Mouse (Mus musculus) spleen, adult 12 weeks (tissue): ENCODE data around the gene Kcnk2.

Source experiments
- DNase-seq: peaks from one replicate; pipeline ENCODE4 v3.0.0; 2022; ENCODE audit warnings: low spot score

Kcnk2 gene

GRCm38 (mm10) chr1:189217751-189218564, 184.1 kb downstream of the Kcnk2 start:
- DNase-seq, result no peak

- no peak for DNase-seq
These were observed 186.9 kb downstream of the Kcnk2 start for GRCm38 (mm10) chr1:189215131-189215530.

DNA sequence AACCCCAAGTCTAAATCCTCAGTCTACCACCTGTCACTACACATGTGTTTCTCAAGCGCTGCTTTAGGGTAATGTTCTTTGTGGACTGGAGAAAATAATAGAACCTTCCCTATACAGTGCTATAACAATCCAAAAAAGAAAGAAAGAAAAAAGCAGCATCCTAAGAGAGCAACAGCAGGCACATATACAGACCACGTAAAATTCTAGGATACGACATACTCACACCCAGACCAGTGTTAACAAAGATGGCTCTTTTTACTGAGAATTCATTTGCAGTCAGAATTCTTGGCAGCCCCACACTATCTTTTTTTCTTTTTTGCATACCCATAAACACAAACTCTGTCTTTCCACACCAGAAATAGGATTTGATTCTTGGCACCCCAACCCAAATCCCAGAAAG, 187.6 kb downstream of the Kcnk2 start:
- no peak for DNase-seq

GRCm38 (mm10) chr1:189209715-189210108, 192.4 kb downstream of the Kcnk2 start:
- no peak for DNase-seq

DNA sequence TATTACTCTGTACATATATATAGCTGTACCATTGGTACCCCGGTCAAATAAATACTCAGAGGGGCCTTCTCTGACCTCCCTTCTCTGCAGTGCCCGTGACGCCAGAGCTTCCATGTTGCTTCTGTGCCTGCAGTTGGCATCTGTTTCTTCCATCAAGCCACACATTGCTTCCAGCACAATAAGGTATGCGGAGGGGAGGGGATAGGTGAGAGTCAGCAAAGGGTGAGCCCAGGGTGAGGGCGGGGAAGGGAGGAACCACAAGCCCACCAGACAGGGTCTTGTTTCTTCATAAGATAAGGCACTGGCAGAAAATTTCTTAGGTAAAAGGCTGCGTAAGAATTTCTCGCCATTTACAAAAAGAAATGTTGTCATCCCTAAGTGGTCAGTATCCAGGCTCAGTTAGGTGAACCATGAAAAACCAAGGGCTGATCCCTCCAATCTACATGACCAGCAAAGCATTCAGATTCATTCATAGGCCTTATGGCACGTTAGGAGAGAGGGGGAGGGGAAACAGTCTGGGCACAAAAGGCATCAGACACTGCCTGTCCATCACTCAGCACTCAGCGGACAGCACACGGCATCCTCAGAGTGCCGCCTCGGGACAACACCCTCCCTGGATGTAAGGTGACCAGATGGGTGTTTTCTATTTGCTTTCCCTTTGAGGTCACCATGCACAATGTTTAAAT, 192.9 kb downstream of the Kcnk2 start:
- DNase-seq, result no peak

DNA sequence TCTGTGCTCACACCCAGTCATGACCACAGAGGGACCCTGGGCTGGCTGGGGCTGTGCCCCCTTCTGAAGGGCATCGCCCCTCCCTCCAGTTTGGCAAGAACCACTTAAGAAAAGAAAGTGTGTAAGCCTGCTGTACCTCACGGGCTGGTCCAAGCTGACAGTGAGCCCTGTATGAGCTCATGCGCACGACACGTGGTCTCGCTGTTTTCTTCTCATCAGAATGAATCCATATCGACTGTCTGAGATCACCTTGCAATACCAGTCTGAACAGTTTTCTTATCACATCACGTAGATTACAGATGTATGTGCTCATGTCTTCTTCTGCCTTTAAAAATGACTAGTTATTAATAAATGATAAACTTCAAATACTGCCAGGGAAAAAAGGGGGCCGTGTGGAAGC, 193.5 kb downstream of the Kcnk2 start:
- no peak for DNase-seq

- DNase-seq, result no peak
These were observed 206.3 kb downstream of the Kcnk2 start for GRCm38 (mm10) chr1:189195758-189196157.

- no peak for DNase-seq
These were observed 214.2 kb downstream of the Kcnk2 start for GRCm38 (mm10) chr1:189187737-189188390.

DNA sequence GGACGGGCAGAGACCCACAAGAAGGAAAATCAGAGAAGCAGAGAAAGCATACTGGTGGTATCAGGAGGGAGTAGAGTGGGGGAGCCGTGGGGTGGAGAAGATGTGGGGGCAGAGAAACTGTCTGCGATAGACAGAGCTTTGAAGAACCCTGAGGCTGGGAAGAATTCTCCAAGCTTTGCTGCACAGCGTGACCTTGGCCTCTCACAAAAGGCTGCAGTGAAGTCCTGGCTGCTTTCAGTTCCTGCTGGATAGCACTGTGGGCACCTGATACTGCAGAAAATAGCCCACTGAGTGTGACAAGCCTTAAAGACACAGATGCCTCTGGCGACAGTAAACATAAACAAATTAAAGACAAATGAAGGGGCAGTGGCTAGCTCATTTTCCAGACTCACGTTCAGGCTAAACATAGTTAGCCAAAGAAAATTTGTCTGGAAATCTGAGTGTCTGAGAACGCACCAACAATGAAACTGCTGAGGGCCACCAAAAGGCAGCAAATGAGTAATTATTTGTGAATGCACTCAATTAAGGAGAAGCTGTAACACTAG, 216.8 kb downstream of the Kcnk2 start:
- DNase-seq, result no peak

DNA sequence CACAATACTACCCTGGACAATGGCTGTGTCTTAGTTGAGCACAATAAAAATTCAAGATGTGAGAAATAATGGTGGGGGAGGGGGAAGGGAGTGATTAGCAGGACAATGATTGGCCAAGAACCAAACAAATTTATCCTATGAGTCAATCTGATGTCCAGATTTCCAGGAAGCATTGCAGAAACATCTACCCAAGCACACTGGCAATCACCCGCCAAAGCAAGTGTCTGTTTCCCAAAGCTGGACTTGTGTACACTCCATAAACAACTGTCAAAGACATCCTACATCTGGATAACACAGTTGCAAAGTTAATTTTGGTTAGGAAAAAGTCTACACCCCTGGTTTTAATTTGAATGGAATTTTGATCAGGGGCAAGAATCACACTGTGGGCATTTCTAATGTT, 224.3 kb downstream of the Kcnk2 start:
- no peak for DNase-seq

DNA sequence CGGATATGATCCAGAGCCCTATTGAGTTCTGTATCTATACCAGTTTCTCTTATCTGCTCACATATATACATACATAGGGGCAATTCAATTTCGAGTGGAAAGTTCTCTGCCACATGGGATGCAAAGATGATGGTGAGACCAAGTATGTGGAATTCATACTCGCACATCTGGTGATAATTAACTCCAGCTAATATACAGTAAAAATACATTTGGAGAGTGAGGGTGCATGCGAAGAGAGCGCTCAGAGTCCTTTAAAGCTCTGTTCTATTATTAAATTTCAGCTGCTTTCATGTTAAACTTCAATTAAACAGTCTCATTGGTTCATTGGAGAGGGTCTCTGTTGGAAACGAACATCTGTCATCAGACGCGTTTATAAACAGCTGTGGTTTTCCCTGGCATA, 228.6 kb downstream of the Kcnk2 start:
- DNase-seq, result no peak

DNA sequence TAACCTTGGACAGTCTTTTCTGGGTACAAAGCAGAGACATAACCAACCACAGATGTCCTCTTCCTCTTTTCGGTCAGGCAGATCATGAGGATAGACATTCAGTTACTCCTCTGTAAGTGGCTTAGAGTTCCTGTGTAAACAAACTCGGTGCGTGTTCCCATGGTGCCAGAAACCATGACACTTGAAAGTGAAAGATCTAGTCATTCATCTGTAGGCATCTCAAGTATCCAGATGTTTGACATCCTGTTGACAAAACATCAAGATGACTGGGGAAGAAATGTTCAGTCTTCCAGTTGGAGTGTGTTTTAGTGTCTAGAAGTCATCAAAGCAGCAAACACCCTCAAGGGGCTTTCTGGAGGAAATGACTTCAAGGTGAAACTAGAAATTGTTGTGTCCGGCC, 230.9 kb downstream of the Kcnk2 start:
- no peak for DNase-seq

- no peak for DNase-seq
These were observed 236.3 kb downstream of the Kcnk2 start for GRCm38 (mm10) chr1:189165756-189166155.

- no peak for DNase-seq
These were observed 236.9 kb downstream of the Kcnk2 start for GRCm38 (mm10) chr1:189165141-189165540.

DNA sequence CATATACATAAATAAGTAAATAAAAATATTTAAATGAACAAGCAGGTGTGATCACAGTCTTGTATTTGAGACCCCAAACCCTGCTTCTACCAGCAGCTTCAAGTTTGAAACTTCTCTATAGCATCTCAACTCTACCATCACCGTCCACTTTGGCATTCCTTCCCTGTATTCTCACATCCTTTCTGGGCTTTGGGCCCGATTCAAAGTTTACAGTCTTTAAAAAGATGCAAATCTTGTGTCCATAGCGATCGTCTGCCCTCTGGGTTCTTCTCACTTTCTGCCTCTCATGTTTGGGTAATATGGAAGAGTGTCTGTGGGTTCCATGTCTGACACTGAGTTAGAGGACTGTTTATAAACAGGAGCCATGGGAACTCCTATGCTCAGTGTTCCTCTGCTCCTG, 237.4 kb downstream of the Kcnk2 start:
- DNase-seq, result no peak

- no peak for DNase-seq
These were observed 237.8 kb downstream of the Kcnk2 start for GRCm38 (mm10) chr1:189164241-189164640.
